Mouse (Mus musculus): ENCODE measurements at regions not wholly inside any gene's neighbourhood (a gene's known extent, or its start where the extent isn't known, plus 50 kb on each side); places are given as distances from the start of the nearest gene placed in this dataset.

GRCm38 (mm10) chr1:22116466-22116865 is 154.7 kb upstream of the Kcnq5 start:
- Histone ChIP-seq H3K4me1 (replicated peaks; ENCODE audit: low read depth, low read length) (no peaks in the 10 kb centered on the region), H3K4me3 (replicated peaks; ENCODE audit: low read length) (no peak overlapping the region), H3K9me3 (ENCODE audit: low read length) (0 out of 2 replicates have a peak, but pooled peaks cover 4% of the 10 kb centered on the region), H3K27me3 (ENCODE audit: insufficient read depth, low read length) (no peaks in the 10 kb centered on the region), H3K36me3 (ENCODE audit: insufficient read depth, low read length) (no peaks in the 10 kb centered on the region)
- no peak for TF ChIP-seq NANOG (IDR thresholded peaks at IDR 0.05; ENCODE audit: borderline replicate concordance, low read length)
- no peak for TF ChIP-seq POU5F1 (IDR thresholded peaks at IDR 0.05; ENCODE audit: borderline replicate concordance, low read length)
- no peak for TF ChIP-seq CTCF (conservative IDR thresholded peaks at IDR 0.05; ENCODE audit: low read length)

- H3K4me1 ChIP-seq (replicated peaks; ENCODE audit: low read depth, low read length), result no peaks in the 10 kb centered on the region
- no peak overlapping the region for H3K4me3 ChIP-seq (replicated peaks; ENCODE audit: low read length)
- H3K9me3 ChIP-seq (ENCODE audit: low read length), result no peaks in the 10 kb centered on the region
- H3K36me3 ChIP-seq (ENCODE audit: insufficient read depth, low read length), result no peaks in the 10 kb centered on the region
- TF ChIP-seq POU5F1 (IDR thresholded peaks at IDR 0.05; ENCODE audit: borderline replicate concordance, low read length) (no peak), NANOG (IDR thresholded peaks at IDR 0.05; ENCODE audit: borderline replicate concordance, low read length) (no peak), CTCF (conservative IDR thresholded peaks at IDR 0.05; ENCODE audit: low read length) (peak; percentile 59)
- no peaks in the 10 kb centered on the region for H3K27me3 ChIP-seq (ENCODE audit: insufficient read depth, low read length)
Observed at GRCm38 (mm10) chr1:22105496-22105895, 143.8 kb upstream of the Kcnq5 start.

- TF ChIP-seq POU5F1 (IDR thresholded peaks at IDR 0.05; ENCODE audit: borderline replicate concordance, low read length), result no peak
- no peak for TF ChIP-seq NANOG (IDR thresholded peaks at IDR 0.05; ENCODE audit: borderline replicate concordance, low read length)
- TF ChIP-seq CTCF (conservative IDR thresholded peaks at IDR 0.05; ENCODE audit: low read length), result no peak
- H3K4me1 ChIP-seq (replicated peaks; ENCODE audit: low read depth, low read length), result no peaks in the 10 kb centered on the region
- H3K4me3 ChIP-seq (replicated peaks; ENCODE audit: low read length), result no peak overlapping the region
- no peaks in the 10 kb centered on the region for H3K27me3 ChIP-seq (ENCODE audit: insufficient read depth, low read length)
- H3K9me3 ChIP-seq (ENCODE audit: low read length), result no peaks in the 10 kb centered on the region
- no peaks in the 10 kb centered on the region for H3K36me3 ChIP-seq (ENCODE audit: insufficient read depth, low read length)
Observed at GRCm38 (mm10) chr1:22071405-22072117, 109.8 kb upstream of the Kcnq5 start.

- no peaks in the 10 kb centered on the region for H3K9me3 ChIP-seq (ENCODE audit: low read length)
- H3K4me3 ChIP-seq (replicated peaks; ENCODE audit: low read length), result no peak overlapping the region
- no peak for TF ChIP-seq CTCF (conservative IDR thresholded peaks at IDR 0.05; ENCODE audit: low read length)
- TF ChIP-seq NANOG (IDR thresholded peaks at IDR 0.05; ENCODE audit: borderline replicate concordance, low read length), result no peak
- no peak for TF ChIP-seq POU5F1 (IDR thresholded peaks at IDR 0.05; ENCODE audit: borderline replicate concordance, low read length)
- H3K36me3 ChIP-seq (ENCODE audit: insufficient read depth, low read length), result no peaks in the 10 kb centered on the region
- no peaks in the 10 kb centered on the region for H3K27me3 ChIP-seq (ENCODE audit: insufficient read depth, low read length)
- H3K4me1 ChIP-seq (replicated peaks; ENCODE audit: low read depth, low read length), result no peaks in the 10 kb centered on the region
Observed at GRCm38 (mm10) chr1:22070028-22070427, 108.3 kb upstream of the Kcnq5 start.
